Mouse (Mus musculus): ENCODE measurements around the gene Egflam.

The Egflam gene

GRCm38 (mm10) chr15:7397818-7398608 lies at the start of gene Egflam:
Egflam (minus strand) TSS chr15:7398395.
- peak; percentile 71 for DNase-seq (ENCODE audit: low spot score)

GRCm38 (mm10) chr15:7443396-7444315 lies 45.5 kb upstream of the Egflam start:
- DNase-seq (ENCODE audit: low spot score), result peak; percentile 83

GRCm38 (mm10) chr15:7442148-7443100 lies 44.2 kb upstream of the Egflam start:
- DNase-seq (ENCODE audit: low spot score), result no peak

DNA sequence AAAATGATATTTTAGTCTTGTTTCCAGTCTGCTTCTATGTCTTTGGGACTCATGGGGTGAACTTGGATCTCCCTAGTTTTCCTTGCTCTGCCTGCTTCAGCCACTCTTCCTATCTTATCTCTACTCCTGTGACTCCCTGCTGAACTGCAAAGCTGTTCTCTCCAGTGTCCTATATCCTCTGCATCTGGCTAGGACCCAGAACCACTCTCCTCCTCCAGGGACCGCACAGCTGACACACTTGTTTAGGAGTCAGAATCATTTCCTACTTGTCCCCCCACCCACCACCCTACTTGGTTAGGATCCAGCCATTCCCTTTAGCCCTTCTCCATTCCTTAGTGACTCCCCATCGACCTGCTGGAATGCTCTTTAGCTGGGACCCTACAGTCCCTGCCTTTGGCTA lies 26.1 kb upstream of the Egflam start:
- DNase-seq (ENCODE audit: low spot score), result no peak

DNA sequence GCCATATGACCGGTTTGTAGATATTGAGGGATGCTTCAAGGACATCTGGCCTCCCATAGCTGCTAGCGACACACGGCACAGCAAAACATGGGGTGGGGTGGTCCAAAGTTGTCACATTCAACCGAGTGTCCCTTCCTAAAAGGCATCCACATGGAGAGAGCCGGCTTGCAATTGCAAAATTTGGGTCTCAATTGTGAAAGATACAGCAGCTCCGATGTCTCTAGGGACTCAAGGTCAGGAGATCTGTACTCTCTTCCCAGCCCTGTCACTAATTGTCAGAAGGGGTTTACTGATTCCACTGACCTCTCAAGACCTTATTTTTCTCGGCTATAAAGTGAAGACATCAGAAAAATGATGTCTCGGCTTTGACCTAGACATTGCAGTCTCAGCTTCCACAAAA lies 6.3 kb upstream of the Egflam start:
- no peak for DNase-seq (ENCODE audit: low spot score)

GRCm38 (mm10) chr15:7398609-7399540 lies 680 bp upstream of the Egflam start:
- peak; percentile 36 for DNase-seq (ENCODE audit: low spot score)

DNA sequence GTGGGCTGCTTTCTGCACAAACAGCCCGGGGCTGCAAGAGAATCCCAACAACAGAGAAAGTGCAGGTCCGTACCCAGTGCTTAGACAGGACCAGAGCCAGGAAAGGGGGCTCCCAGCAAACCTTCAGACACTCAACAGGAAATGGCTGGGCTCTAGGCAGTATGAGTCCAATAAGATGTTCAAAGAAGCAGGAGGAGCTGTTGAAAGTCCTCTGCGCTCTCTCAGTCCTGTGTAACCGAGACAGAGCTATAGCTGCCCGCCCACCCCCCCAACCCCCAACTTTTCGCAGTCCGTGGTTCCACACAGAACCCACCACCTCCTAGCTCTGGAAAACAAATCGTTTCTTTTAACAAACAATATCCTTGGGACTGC lies 763 bp downstream of the Egflam start:
- peak; percentile 53 for DNase-seq (ENCODE audit: low spot score)

GRCm38 (mm10) chr15:7383349-7383748 lies 14.8 kb downstream of the Egflam start:
- DNase-seq (ENCODE audit: low spot score), result no peak

- DNase-seq (ENCODE audit: low spot score), result no peak
Observed at GRCm38 (mm10) chr15:7382457-7382856, 15.7 kb downstream of the Egflam start.

DNA sequence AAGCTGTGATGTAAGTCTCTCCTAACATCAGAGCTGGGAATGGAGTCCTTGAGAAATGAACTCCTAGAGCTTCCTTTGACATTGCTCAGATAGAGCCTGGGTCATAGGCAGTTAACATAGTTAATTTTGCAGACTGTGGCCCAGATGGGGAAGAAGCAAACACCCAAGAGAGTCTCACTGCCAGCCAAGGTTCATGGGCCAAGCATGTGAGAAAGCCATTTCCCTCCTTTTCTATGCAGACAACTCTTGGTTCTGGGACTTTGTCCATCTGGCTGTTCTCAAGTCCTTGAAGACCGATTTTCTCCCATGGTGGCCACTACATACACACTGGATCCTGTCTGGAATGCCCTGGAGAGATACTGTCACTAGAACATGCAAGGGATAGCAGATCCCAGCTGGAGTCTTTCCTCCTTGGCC lies 45.6 kb downstream of the Egflam start:
- DNase-seq (ENCODE audit: low spot score), result no peak

GRCm38 (mm10) chr15:7340703-7341309 lies 57.4 kb downstream of the Egflam start:
- no peak for DNase-seq (ENCODE audit: low spot score)

GRCm38 (mm10) chr15:7334517-7335298 lies 63.5 kb downstream of the Egflam start:
- no peak for DNase-seq (ENCODE audit: low spot score)

DNA sequence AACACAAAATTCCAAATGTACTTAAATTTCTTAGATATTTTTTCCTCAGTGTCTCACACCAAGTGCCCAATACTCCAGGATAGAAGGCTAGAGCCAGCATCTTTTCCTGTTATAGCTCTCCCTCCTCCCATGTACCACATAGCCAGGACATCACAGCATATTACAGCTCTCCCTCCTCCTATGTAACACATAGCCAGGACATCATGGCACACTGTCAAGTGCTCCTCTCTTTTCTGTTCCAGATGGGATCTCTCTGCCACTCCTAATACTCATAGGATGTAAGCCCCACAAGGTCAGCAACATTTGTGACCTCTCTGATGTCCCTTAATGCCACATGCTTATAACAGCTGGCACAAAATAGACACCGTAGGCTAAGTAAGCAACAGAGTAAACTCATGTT lies 65.3 kb downstream of the Egflam start:
- DNase-seq (ENCODE audit: low spot score), result no peak

DNA sequence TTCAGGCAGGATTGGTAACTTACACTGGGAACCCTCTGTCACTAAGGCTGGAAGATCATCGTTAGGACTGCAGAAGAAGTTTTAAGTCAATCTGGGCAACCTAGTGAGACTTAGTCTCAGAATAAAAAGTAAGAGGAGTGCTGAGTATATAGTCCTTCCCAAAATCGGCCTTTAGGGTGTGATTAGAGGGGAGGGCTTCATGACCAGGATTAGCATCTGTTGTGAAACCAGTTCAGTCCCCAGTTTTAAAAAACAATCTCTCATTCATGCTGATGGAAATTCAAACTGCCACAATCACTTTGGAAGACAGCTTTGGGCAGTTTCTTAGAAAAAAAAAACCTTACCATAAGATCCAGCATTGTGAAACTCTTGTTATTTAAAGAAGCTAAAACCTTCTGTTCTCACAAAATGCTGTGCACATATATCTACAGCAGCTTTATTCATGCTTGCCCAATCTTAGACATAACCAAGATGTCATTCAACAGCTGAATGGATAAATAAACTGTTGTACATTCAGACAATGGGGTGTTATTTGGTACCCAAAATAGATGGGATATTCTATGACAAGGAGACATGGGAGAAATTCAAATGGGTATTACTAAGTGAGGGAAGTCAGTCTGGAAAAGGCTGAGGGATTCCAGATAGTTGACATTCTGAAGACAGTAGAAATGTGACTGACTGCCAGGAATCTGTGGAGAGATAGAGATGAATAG lies 75.4 kb downstream of the Egflam start:
- no peak for DNase-seq (ENCODE audit: low spot score)

GRCm38 (mm10) chr15:7320901-7321300 lies 77.3 kb downstream of the Egflam start:
- DNase-seq (ENCODE audit: low spot score), result no peak

GRCm38 (mm10) chr15:7315539-7315938 lies 82.7 kb downstream of the Egflam start:
- no peak for DNase-seq (ENCODE audit: low spot score)

DNA sequence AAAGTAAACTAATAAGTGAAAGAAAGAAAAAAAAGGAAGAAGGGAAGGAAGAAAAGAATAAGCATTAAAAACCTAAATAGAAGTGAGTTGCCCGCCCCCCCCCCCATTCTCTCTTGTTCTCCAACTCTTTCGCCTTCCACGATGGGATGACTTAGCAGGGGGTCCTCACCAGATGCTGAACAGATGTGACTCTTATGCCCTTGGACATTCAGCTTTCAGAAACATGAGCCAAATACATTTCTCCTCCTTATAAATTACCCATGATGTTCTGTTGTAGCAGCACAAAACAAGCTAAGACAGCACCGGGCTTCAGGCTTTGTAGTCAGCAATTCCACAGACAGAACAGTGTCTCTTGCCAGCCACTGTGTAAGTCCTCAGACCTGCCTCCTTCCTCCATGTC lies 89.5 kb downstream of the Egflam start:
- peak; percentile 27 for DNase-seq (ENCODE audit: low spot score)

GRCm38 (mm10) chr15:7299892-7300291 lies 98.3 kb downstream of the Egflam start:
- no peak for DNase-seq (ENCODE audit: low spot score)

DNA sequence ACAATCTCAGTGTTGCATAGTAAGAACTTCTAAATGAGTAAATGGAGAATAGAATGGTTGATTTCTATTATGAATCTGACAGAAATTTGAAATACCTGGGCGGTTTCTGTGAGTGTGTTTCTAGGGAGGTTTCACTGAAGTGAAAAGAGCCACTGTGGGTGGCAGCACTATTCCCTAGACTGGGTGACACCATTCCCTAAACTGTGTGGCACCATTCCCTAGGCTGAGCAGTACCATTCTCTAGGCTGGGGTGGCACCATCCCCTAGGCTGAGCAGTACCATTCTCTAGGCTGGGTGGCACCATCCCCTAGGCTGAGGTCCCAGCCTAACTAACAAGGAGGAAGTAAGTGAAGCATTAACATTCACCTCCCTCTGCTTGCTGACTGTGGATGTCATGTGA lies 103.0 kb downstream of the Egflam start:
- no peak for DNase-seq (ENCODE audit: low spot score)

Data from embryo, embryonic 10.5 days (tissue).